Mouse (Mus musculus): ENCODE data around the gene Tns3. TPM values are rescaled to one million over a fixed set of nuclear protein-coding genes. Genes with fewer than 3 reads are reported as not detected.

The Tns3 gene
- total RNA-seq, 1 experiment from 2014 or later: 5.8 TPM

DNA sequence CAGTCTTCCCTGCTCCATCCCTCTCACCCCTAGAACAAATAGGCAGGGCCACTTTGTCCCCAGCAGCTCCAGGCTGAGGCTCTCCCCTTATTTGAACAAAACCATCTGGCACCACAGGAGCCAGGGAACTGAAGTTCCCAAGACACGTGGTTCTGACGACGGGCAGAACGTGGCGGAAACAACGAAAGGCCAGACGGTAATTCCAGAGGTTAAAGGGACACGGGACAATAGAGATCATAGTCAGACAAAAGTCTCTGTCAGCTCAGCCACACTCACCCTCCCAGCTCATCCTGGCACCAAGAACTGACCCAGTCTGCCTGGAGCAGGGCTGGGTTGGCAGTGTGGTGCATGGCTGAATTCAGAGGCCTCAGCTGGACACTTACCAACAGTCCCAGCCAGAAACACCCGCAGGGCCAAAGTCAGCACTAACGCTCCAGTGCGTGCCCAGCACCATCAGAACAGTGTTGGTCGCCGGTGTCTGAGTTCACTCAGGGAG lies 10.5 kb downstream of the Tns3 start:
- ATAC-seq (ENCODE audit: extremely low read depth, insufficient number of reproducible peaks, low FRiP score, poor library complexity, severe bottlenecking): no peak

DNA sequence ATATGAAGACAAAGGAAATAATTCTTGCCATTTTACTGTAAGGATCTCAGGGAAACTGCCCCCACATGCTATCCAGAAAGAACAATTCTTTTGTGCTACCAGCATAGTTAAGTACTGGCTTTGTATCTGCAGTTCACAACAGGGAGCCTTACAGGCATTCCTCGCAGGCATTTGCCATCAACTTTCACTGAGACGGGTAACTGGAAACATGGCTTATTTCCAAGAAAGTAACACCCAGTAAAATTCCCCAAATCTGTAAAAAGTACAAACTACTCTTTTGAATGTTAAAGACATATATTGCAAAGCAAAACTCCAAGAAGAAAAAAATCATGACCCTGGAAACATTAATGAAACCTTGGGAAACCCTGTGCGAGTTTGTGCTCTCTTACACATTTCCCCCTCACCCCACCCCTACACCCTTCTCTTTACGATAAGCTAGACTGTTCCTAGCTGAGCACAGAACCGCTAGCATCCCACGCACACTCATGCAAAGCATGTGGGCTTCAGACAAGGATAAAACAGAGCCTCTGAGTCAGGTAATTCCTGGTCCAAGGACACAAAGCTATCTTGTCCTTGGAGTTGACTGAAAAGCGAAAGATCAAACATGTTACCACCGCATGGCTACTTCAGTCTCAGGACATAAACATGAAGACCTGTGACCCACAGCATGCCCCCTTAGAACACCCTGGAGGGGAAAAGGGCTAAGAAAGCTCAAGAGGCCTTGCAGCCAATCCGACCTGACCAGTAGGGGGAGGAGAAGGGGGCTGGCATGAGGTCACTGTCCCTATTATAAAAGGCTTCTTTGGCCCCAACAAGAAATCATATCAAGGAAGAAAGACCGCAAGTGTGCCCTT lies 11.3 kb downstream of the Tns3 start:
- ATAC-seq (ENCODE audit: extremely low read depth, insufficient number of reproducible peaks, low FRiP score, poor library complexity, severe bottlenecking): no peak

DNA sequence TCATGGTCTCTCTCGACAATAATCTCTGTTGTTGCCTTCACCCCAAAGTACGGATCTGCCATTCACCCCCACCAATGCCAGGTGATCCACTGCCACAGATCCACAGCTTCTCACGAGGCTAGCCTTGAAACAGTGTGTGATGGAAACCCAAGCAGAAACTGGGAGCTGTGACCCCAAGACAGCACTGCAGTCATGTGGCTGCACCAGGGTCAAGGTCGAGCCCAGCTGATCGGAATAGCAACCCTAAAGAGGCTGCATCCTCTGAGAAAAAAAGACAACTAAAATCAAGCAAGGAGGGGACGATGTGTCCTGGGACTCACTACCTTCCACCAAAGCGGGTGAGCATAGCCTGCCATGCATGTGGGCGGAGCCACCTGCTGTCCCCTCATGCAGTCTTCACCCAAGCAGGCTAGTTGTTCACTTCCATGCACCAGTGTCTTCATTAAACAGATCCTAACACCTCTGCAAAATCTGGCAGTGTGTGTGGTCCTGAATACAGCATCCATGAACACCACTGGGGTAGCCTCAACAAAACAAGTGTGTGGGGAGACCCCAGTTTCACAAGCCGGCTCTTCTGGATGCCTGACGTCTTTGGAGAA lies 12.1 kb downstream of the Tns3 start:
- ATAC-seq (ENCODE audit: extremely low read depth, insufficient number of reproducible peaks, low FRiP score, poor library complexity, severe bottlenecking): no peak

DNA sequence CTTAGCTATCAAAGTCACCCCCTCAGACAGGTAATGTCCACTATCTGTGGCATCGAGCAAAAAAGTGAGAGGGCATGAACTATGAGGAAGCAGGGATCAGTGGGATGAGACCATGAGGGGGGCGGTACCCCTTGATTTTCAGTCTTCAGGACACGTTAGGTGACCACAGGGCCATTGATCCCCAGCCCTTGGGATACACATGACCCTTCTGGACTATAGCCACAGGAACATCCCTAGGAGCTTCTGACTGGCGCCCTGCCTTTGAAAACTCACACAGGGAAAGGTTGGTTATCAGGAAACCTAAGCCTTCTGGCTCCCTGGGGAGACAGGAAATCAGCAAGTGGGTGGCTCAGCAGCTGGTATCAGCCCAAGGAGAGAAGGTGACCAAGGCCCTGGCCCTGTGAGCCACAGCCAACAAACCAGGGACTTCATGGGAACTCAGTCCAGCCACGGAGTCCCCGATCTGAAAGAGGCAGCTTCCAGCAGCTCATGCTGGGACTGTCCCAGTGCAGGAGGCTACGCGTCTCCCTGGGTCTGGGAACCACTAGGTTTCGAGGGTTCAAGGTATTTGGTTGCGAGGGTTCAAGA lies 12.8 kb downstream of the Tns3 start:
- no peak for ATAC-seq (ENCODE audit: extremely low read depth, insufficient number of reproducible peaks, low FRiP score, poor library complexity, severe bottlenecking)

DNA sequence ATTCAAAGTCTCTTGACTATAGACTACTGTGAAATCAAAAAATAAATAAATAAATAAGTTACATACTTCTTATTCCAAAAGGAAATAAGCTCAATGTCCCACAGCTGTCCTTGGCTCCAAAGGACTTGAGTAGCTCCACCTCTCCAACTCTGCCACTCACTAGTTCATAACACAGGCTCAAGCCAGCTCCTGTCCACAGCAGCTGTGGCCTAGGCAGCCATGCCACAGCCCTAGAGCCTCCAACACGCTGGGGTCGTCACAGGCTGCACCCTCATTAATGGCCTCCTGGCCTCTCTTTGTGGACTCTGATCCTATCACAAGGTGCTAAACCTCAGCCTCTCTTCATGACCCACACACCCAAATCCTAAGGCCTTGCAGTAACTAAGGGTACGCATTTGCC lies 18.7 kb downstream of the Tns3 start:
- ATAC-seq (ENCODE audit: extremely low read depth, insufficient number of reproducible peaks, low FRiP score, poor library complexity, severe bottlenecking): no peak

DNA sequence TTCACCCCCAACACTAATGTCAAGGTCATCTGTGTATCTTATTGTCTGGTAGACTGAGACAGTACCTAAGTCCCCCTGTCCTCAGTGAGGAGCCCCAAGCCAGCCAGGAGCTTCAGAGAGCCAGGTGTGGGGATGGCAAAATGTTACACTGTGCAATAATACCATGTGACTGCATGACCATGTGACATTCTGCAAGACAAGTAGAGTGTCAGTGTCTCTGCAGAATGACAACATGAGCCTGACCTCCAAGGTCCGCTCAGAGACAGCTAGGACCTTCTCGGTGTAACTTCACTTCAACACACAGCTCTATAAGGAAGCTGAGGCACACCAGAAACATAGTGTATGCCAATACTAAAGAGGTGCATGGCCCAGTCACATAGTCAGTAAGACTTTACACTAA lies 20.1 kb downstream of the Tns3 start:
- no peak for ATAC-seq (ENCODE audit: extremely low read depth, insufficient number of reproducible peaks, low FRiP score, poor library complexity, severe bottlenecking)

DNA sequence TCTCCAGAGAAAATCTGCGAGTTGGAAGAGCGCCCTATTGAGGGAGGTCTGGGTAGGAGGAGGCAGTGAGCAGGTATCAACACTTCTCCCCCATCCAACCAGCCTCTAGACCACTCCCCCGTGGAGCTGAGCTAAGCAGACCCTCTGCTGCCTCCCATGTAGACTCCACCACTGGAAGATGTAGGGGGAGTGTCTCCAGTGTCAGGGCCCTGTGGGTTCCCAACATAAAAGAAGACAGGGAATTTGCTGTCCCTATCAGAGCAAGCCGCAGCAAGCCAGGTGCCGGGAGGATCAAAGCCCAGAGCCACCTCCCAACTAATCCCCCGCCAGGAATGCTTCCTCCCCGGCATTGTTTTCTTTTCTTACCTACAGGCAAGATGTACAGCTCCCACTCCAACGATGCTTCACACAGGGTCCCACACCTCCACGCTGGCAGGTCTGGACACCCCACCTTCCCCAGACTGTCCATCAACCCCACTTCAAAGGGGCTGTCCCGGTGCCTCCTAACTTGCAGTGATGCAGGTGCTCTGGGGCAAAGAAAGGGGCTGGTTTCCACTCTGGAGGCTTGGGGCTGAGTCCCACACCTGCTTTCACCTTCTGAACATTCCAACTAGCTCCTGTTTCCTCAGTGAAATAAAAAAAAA lies 22.6 kb downstream of the Tns3 start:
- ATAC-seq (ENCODE audit: extremely low read depth, insufficient number of reproducible peaks, low FRiP score, poor library complexity, severe bottlenecking): no peak

DNA sequence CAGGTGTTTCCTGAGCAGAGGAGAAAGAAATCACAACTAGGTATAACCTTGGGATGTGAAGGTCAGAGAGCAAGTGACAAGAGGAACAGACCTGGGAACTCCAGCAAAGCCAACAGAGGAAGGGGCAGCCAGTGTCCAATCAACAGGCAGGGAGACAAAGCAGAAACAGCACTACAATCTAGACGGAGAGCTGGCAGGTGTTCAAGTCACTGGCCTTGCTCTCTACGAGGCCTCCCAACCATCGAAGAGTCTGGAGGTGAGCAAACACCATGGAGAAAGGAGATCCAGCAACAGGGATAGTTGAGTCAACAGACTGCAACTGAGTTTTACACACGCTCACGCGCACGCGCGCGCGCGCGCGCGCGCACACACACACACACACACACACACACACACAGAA lies 24.6 kb downstream of the Tns3 start:
- ATAC-seq (ENCODE audit: extremely low read depth, insufficient number of reproducible peaks, low FRiP score, poor library complexity, severe bottlenecking): no peak

DNA sequence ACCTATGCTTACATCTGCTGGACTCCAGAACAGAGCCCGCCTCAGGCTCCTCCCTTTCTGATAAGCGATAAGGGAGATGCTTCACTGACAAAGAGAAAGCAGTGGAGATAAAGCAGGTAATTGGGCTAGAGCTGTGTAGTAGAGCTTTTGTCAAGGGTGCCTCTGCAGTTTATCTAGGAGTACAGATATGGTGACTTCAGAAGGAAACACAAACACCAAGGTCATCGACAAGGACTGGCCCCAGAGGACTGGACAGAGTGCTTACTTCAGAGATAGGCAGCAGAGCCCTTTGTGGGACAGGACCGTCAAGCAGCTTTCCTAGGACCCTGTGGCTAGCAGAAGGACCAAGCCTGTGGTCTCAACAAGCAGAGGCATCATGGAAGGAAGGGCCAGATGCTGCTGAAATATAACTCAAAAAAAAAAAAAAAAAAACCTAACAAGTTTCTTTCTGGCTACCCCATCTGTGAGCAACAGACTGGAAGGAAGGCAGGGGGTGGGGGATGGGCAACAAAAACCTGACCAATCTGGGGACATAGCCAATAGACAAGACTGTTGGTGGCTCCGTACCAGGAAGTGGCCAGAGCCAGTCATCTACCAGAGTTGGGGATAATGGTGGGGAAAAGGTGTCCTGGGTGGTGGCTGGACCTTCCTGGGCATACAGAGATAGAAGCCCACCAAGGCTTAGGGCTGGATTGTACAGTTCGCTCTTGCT lies 25.2 kb downstream of the Tns3 start:
- no peak for ATAC-seq (ENCODE audit: extremely low read depth, insufficient number of reproducible peaks, low FRiP score, poor library complexity, severe bottlenecking)

DNA sequence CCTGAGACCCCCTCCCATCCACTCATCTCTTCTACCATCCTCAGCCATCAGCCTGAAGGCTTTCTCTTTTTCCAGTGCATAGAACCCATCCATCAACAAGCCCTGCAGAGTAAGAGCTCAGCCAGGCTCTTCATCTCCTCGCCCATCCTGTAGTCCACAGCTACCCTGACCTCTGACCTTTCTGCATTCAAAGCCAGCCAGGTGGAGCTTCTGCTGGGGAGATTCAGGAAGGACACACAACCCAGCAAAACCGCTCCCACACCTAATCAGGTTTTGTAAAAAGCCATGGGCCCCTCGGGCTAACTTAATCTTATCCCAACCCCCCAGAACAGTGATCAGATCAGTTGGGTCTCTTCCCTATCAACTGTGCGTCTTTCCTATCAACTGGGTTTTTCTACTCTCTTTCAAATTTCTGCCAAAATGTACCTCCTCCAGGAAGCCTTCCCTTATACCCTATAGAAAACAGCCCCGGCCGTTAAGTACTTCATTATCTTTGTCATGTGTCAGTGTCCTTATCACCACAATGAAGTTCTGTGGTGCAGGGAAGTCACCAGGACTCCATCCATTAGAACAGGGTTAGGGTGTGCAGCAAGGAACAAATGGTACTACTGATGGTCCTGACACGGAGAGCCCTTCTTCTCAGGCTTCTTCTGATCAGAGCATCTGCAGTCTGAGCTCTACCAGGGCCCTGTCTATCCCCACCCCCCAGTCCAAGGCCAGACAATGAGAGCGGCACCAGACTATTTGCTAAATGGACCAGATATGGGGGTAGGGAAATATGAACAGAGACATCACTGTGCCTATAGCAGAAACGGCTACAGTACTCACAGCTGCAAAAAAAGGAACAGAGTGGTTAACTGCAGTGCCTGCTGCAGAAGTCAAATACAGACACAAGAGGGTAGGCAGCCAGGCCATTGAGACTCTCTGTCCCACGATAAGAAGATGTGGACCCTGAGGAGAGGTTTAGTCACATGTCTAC lies 26.6 kb downstream of the Tns3 start:
- no peak for ATAC-seq (ENCODE audit: extremely low read depth, insufficient number of reproducible peaks, low FRiP score, poor library complexity, severe bottlenecking)

DNA sequence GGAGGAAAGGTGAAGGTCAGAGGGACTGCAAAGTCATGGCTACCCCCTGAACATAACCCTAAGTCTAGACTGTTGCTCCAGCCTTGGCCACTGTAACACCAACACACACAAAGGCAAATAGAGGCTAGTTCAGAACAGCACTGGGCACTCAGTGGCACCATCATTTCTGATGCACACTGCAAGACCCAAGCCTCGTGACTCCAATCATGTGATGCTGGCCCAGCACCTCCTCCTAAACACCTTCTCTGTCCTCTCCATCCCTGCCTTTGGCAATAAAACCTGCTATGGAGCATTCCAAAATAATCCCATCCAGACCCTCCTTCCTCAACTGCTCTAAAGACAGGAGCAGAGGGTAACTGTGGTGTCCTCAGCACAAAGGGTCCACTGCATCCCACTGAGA lies 27.7 kb downstream of the Tns3 start:
- ATAC-seq (ENCODE audit: extremely low read depth, insufficient number of reproducible peaks, low FRiP score, poor library complexity, severe bottlenecking): no peak

DNA sequence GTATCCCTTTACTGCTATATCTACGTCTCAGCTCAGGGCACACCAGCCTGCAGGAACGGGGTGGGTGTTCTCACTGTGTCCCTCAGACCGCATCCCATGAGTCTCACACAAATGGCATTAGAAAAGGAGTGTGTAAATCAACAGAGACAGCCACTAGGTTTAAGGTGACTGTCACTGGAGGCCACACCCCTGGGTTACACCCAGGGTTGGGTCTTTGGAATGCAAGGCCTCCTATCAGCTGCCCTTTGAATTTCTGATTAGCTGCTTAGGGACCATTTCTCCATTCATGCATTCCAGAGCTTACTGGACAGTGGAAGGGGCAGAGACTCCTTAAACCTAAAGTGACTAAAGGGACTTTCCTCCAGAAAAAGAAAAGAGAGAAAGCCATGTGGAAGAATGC lies 28.6 kb downstream of the Tns3 start:
- no peak for ATAC-seq (ENCODE audit: extremely low read depth, insufficient number of reproducible peaks, low FRiP score, poor library complexity, severe bottlenecking)

DNA sequence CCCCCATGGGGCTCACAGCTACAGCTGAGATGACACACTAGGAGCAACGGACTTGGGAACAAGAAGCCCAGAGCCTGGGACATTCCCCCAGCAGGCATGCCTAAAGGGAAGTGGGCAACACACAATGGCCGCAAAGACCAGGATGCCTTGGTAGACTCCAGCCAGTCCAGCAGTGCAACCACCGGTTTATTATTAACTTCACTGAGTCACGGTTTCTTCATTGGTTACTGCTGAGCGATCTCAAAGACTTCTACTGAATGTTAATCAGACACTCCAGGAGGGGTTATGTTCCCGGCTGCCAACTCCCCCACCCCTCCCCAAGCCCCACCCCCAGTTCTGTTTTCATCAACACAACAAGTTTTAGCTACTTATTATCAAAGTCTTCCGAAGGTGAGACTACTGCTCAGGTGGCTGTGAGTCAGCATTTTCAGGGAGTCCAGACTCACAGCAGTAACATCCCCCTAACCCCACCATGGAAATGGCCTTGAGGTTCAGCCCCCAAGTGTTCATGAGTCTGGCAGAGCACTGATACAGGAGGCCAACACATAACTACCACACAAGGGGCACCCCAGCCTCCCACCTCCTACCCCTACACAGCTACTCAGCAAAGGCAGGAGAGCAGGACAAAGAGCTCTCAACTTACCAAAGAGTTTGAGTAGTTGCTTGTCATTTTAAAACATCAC lies 29.5 kb downstream of the Tns3 start:
- no peak for ATAC-seq (ENCODE audit: extremely low read depth, insufficient number of reproducible peaks, low FRiP score, poor library complexity, severe bottlenecking)

DNA sequence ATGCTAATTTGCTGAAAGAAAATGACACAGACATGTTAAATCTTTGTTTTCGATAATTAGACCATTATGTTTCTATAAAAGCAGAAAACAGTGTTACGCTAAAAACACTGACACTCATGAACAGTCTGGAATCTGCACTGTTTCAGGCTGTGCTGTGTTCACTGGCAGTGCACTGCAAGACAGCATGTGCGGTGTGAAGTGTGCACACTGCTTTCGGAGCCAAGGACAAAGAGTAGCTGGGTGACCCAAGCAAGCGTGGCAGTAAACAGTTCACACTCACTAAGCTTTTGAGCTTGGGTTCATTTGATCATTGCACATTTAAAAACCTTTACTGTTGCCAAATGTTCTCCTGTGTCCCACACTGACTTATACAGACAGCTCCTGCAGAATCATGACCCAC lies 32.2 kb downstream of the Tns3 start:
- no peak for ATAC-seq (ENCODE audit: extremely low read depth, insufficient number of reproducible peaks, low FRiP score, poor library complexity, severe bottlenecking)

DNA sequence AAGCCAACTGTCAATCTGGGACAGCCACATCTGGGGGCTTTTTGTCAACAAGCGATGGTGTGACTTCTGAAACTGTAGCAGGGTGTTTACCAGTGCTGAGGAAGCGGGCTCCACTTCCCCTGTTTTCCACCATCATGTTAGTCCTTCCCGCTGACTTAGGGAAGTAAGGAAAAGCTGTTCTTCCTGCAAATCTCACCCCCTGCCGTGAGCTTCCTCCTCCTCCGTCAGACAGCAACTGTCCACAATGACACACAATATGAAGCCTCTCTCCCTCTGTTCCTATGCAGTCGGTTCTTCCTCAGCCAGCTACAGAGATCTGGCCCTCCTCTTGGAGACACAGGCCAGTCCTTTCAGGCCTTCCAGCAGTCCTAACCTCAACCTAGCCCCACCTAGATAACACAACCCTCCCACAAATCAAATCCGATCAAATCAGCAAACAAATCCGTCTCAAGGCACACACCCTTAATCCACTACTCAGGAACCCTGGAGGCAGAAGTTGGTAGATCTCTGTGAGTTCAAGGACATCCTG lies 34.4 kb downstream of the Tns3 start:
- ATAC-seq (ENCODE audit: extremely low read depth, insufficient number of reproducible peaks, low FRiP score, poor library complexity, severe bottlenecking): no peak

DNA sequence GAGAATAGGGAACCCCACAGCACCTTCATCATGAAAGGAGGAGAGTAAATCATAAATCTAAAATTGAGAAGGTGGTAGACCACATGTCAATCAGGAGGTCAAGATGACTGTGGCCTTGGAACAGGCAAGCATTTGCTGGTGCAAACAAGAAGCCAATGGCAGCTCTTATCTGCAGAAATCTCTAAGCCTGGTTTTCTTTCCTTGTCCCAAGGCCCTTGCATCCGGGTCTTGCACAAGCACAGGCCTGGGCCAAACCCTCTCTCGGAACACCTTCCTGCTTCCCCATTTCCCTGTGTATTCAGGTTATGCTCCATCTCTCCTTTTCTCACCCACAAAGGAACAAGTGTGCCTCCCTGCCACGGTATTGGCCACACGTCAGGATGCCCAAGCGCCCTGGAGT lies 35.0 kb downstream of the Tns3 start:
- ATAC-seq (ENCODE audit: extremely low read depth, insufficient number of reproducible peaks, low FRiP score, poor library complexity, severe bottlenecking): no peak

DNA sequence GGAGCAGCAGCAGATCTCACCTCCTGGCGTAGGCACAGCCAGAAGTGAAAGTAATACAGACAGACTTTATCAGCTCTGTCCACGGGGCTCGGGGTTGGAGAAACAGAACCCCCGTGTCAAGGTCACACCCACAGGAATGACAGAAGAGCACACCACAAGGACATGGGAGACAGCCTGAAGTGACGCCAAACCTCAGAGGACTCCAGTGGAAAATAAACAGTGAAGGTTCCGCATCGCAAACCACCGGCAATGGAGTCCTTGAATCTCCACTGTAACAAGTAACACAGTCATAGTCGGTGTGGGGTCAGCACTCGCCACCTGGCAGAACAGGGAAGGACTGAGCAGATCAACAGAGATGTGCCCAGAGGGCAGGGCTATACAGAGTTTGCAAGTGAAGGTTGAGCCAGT lies 35.5 kb downstream of the Tns3 start:
- ATAC-seq (ENCODE audit: extremely low read depth, insufficient number of reproducible peaks, low FRiP score, poor library complexity, severe bottlenecking): peak; percentile 59

Data from neutrophil, adult 5-6 weeks (primary cell).